In genomic region chr1:124950849-124951248, GRCm38 (mm10) we compare ENCODE assay signal across 25 mouse cellular contexts.
"Had no signal": no experiment of that assay in that cellular context is flagged by ENCODE, and none has a peak within 500 bp of the region (broad histone marks: within the 10 kb centered on the region; RNA-seq: fewer than 3 reads in every experiment).

No protein-coding gene starts in this region.

- H3K4me2 ChIP-seq: heart, embryonic 11.5 days; heart, embryonic 13.5 days; heart, embryonic 15.5 days; hindbrain, embryonic 13.5 days; hindbrain, embryonic 15.5 days; kidney, embryonic 15.5 days; limb, embryonic 13.5 days had no signal

- ATAC-seq: forebrain, postnatal 0 days; hindbrain, postnatal 0 days; intestine, embryonic 16.5 days had no signal

- H3K9me3 ChIP-seq: heart, embryonic 13.5 days; heart, embryonic 15.5 days; hindbrain, embryonic 13.5 days; hindbrain, embryonic 15.5 days; kidney, embryonic 15.5 days; limb, embryonic 13.5 days had no signal

- H3K27ac ChIP-seq: heart, adult 2 months; heart, embryonic 13.5 days; heart, embryonic 15.5 days; hindbrain, embryonic 13.5 days; hindbrain, embryonic 15.5 days; hindbrain, postnatal 0 days; kidney, embryonic 15.5 days; kidney, postnatal 0 days; limb, embryonic 13.5 days had no signal

- H3K4me3 ChIP-seq: heart, adult 2 months; heart, embryonic 13.5 days; heart, embryonic 15.5 days; hindbrain, embryonic 13.5 days; hindbrain, embryonic 15.5 days; kidney, embryonic 15.5 days; limb, embryonic 13.5 days had no signal

- H3K36me3 ChIP-seq: heart, embryonic 13.5 days; heart, embryonic 15.5 days; hindbrain, embryonic 13.5 days; hindbrain, embryonic 15.5 days; kidney, embryonic 15.5 days; limb, embryonic 13.5 days had no signal

- DNase-seq: forebrain, postnatal 0 days; gastrocnemius, postnatal 14 days; gastrocnemius, postnatal 36 days; heart, adult 11 months; heart, adult 2 months; heart, postnatal 14 days; heart, postnatal 36 days; kidney, adult 11 months; kidney, adult 2 months; kidney, adult 9 months; kidney, postnatal 14 days; kidney, postnatal 36 days; layer of hippocampus, adult 9-11 months; layer of hippocampus, postnatal 36 days; left cerebral cortex, postnatal 4 days had no signal

- H3K9ac ChIP-seq: forebrain, postnatal 0 days; heart, embryonic 13.5 days; heart, embryonic 15.5 days; hindbrain, embryonic 13.5 days; hindbrain, embryonic 15.5 days; kidney, embryonic 15.5 days; limb, embryonic 13.5 days had no signal

- H3K27me3 ChIP-seq: heart, embryonic 13.5 days; heart, embryonic 15.5 days; hindbrain, embryonic 13.5 days; hindbrain, embryonic 15.5 days; kidney, embryonic 15.5 days; limb, embryonic 13.5 days had no signal

- H3K4me1 ChIP-seq: heart, embryonic 13.5 days; heart, embryonic 15.5 days; hindbrain, embryonic 13.5 days; hindbrain, embryonic 15.5 days; kidney, embryonic 15.5 days; limb, embryonic 13.5 days had no signal
